In genomic region chr15:102233896-102234295, GRCm38 (mm10) we compare ENCODE assay signal across 14 mouse cellular contexts. TPM values are rescaled to one million over a fixed set of nuclear protein-coding genes. Genes with fewer than 3 reads are reported as not detected.
DNase-seq lines count a peak whose midpoint lies in the region; ATAC-seq and TF ChIP-seq lines count a peak whose summit lies in the region.
"Had no signal": no experiment of that assay in that cellular context is flagged by ENCODE, and none has a peak within 500 bp of the region (broad histone marks: within the 10 kb centered on the region; RNA-seq: fewer than 3 reads in every experiment).

No protein-coding gene starts in this region.

- peak overlapping the region; percentile 17; the same call in 1 of the 2 replicates for H3K4me2 ChIP-seq in liver, embryonic 11.5 days
- H3K4me2 ChIP-seq in liver, postnatal 0 days (ENCODE audit: low read depth, low read length) = no peak overlapping the region
- H3K4me2 ChIP-seq: hindbrain, embryonic 15.5 days had no signal

- no peak for DNase-seq in liver, embryonic 11.5 days (ENCODE audit: low spot score)
- no peak for DNase-seq in liver, postnatal 0 days
- DNase-seq in CD4-positive, CD25-positive, alpha-beta regulatory T cell, adult 2 months (ENCODE audit: low read depth, low spot score) = peak; percentile 59
- DNase-seq in NIH3T3 (ENCODE audit: low read depth) = peak; percentile 31
- no peak for DNase-seq in frontal cortex, postnatal 25 days (ENCODE audit: low spot score in 2 of 2)
- no peak for DNase-seq in gastrocnemius, postnatal 4 days (ENCODE audit: low spot score in 2 of 2)
- DNase-seq in cerebellum, adult 8-10 months = no peak
- DNase-seq: cerebellum, postnatal 10 days had no signal

- 10% methylated on average over 2 of the region's 2 CpGs for WGBS in liver, embryonic 11.5 days
- 4% methylated on average over 2 of the region's 2 CpGs for WGBS in liver, postnatal 0 days (ENCODE audit: insufficient replicate concordance)
- WGBS in macrophage (ENCODE audit: missing documents) = 8% methylated on average over 2 of the region's 2 CpGs

- H3K4me3 ChIP-seq in liver, embryonic 11.5 days (ENCODE audit: low read depth, low read length) = no peak overlapping the region
- no peak overlapping the region for H3K4me3 ChIP-seq in liver, postnatal 0 days (ENCODE audit: low read depth, low read length)
- no peak overlapping the region for H3K4me3 ChIP-seq in macrophage (ENCODE audit: inconsistent target)
- H3K4me3 ChIP-seq: heart, embryonic 10.5 days; hindbrain, embryonic 15.5 days had no signal

- TF ChIP-seq CTCF in liver, postnatal 0 days (IDR thresholded peaks at IDR 0.05; ENCODE audit: low read depth) = no peak

- H3K79me2 ChIP-seq in macrophage (ENCODE audit: inconsistent target) = peaks cover 18% of the 10 kb centered on the region

- no peaks in the 10 kb centered on the region for H3K36me3 ChIP-seq in liver, embryonic 11.5 days (ENCODE audit: control insufficient read depth, insufficient read depth, low read length)
- no peaks in the 10 kb centered on the region for H3K36me3 ChIP-seq in liver, postnatal 0 days (replicated peaks; ENCODE audit: insufficient read depth, low read length)
- 0 out of 2 replicates have a peak, but pooled peaks cover 6% of the 10 kb centered on the region for H3K36me3 ChIP-seq in macrophage (ENCODE audit: inconsistent target)
- H3K36me3 ChIP-seq: hindbrain, embryonic 15.5 days had no signal

- no peak overlapping the region for H3K27ac ChIP-seq in liver, embryonic 11.5 days (ENCODE audit: low read depth, low read length)
- H3K27ac ChIP-seq in liver, postnatal 0 days (ENCODE audit: low read depth) = no peak overlapping the region; the same call in 1 of the 2 replicates
- 0 out of 2 replicates have a peak overlapping the region, but pooled peaks have one; percentile 22 for H3K27ac ChIP-seq in macrophage
- H3K27ac ChIP-seq: heart, embryonic 10.5 days; hindbrain, embryonic 15.5 days had no signal

- no peaks in the 10 kb centered on the region for H3K9me3 ChIP-seq in liver, embryonic 11.5 days (ENCODE audit: control insufficient read depth, low read length)
- no peaks in the 10 kb centered on the region for H3K9me3 ChIP-seq in liver, postnatal 0 days (ENCODE audit: low read length)
- H3K9me3 ChIP-seq: heart, embryonic 10.5 days; hindbrain, embryonic 15.5 days had no signal

- TF ChIP-seq EP300 in liver, postnatal 0 days (IDR thresholded peaks at IDR 0.05; ENCODE audit: low read depth) = no peak

- no peak for ATAC-seq in liver, embryonic 11.5 days (replicated peaks; ENCODE audit: low FRiP score)
- no peak for ATAC-seq in liver, postnatal 0 days

- H3K9ac ChIP-seq in liver, embryonic 11.5 days (ENCODE audit: low read depth, low read length) = no peak overlapping the region
- H3K9ac ChIP-seq in liver, postnatal 0 days (replicated peaks) = no peak overlapping the region
- H3K9ac ChIP-seq: hindbrain, embryonic 15.5 days had no signal

- H3K27me3 ChIP-seq in liver, embryonic 11.5 days (replicated peaks; ENCODE audit: control insufficient read depth, insufficient read depth, low read length) = no peaks in the 10 kb centered on the region
- H3K27me3 ChIP-seq in liver, postnatal 0 days (ENCODE audit: insufficient read depth, low read length) = no peaks in the 10 kb centered on the region
- H3K27me3 ChIP-seq: hindbrain, embryonic 15.5 days had no signal

- H3K4me1 ChIP-seq in liver, embryonic 11.5 days (replicated peaks; ENCODE audit: control insufficient read depth, insufficient read depth, low read length) = peaks cover 44% of the 10 kb centered on the region
- peaks cover 46% of the 10 kb centered on the region for H3K4me1 ChIP-seq in liver, postnatal 0 days (ENCODE audit: insufficient read depth)
- H3K4me1 ChIP-seq: hindbrain, embryonic 15.5 days had no signal

RNA-seq across cellular contexts. Expression of gene Itgb7, which starts 2.2 kb away (rescaled TPM):
- polyA plus RNA-seq in liver, embryonic 11.5 days (2014; fragmentation: Nextera tagmentation; extraction: Ambion mirVana) = 3.9 and 4.1 TPM in 2 replicates
- 5.8 and 8.6 TPM in 2 replicates for polyA plus RNA-seq in liver, postnatal 0 days (2015; fragmentation: Nextera tagmentation; extraction: Ambion mirVana)
- 10 to 100 TPM in 1 of 26 experiments, 1 to 10 TPM in 25; 1.1 to 10.8 (median 4.2) TPM for total RNA-seq in macrophage (2018; cell fraction: chromatin; rRNA removed)
- 10 to 100 TPM in 10 of 26 experiments, 1 to 10 TPM in 16; 5.1 to 12.2 (median 8.6) TPM for total RNA-seq in macrophage (2018; cell fraction: cytosol; rRNA removed)
- 10 to 100 TPM in 24 of 26 experiments, 1 to 10 TPM in 2; 8.5 to 27.7 (median 18.2) TPM for total RNA-seq in macrophage (2018; cell fraction: nucleus; rRNA removed)
- 3.5 to 14.3 TPM (median 5.0 TPM) in 3 replicates for polyA plus RNA-seq in macrophage (2018)
- total RNA-seq in gastrocnemius, postnatal 4 days (2021) = 1 to 10 TPM; 1.3 to 2.1 TPM

RNA-seq across cellular contexts. Expression of gene Rarg, which starts 23.4 kb away (rescaled TPM):
- polyA plus RNA-seq in liver, embryonic 11.5 days (2014; fragmentation: Nextera tagmentation; extraction: Ambion mirVana) = 11.1 and 11.5 TPM in 2 replicates
- 2.4 and 2.6 TPM in 2 replicates for polyA plus RNA-seq in liver, postnatal 0 days (2015; fragmentation: Nextera tagmentation; extraction: Ambion mirVana)
- total RNA-seq in macrophage (2018; cell fraction: chromatin; rRNA removed) = 10 to 100 TPM in 25 of 26 experiments, 1 to 10 TPM in 1; 9.2 to 63.4 (median 21.5) TPM
- total RNA-seq in macrophage (2018; cell fraction: cytosol; rRNA removed) = 10 to 100 TPM in 25 of 26 experiments, 1 to 10 TPM in 1; 9.0 to 21.1 (median 17.2) TPM
- total RNA-seq in macrophage (2018; cell fraction: nucleus; rRNA removed) = 10 to 100 TPM; 14.7 to 49.4 (median 23.3) TPM
- 4.7 to 19.6 TPM (median 7.5 TPM) in 3 replicates for polyA plus RNA-seq in macrophage (2018)
- 10 to 100 TPM; 21.3 to 27.8 TPM for total RNA-seq in gastrocnemius, postnatal 4 days (2021)

RNA-seq across cellular contexts. Expression of gene Csad, which starts 29.4 kb away (rescaled TPM):
- 33.3 and 35.1 TPM in 2 replicates for polyA plus RNA-seq in liver, embryonic 11.5 days (2014; fragmentation: Nextera tagmentation; extraction: Ambion mirVana)
- 224 and 243 TPM in 2 replicates for polyA plus RNA-seq in liver, postnatal 0 days (2015; fragmentation: Nextera tagmentation; extraction: Ambion mirVana)
- total RNA-seq in macrophage (2018; cell fraction: chromatin; rRNA removed) = 100 to 1,000 TPM in 1 of 26 experiments, 10 to 100 TPM in 25; 36.0 to 107 (median 63.6) TPM
- total RNA-seq in macrophage (2018; cell fraction: cytosol; rRNA removed) = 10 to 100 TPM; 11.4 to 28.7 (median 19.8) TPM
- total RNA-seq in macrophage (2018; cell fraction: nucleus; rRNA removed) = 10 to 100 TPM; 12.8 to 61.6 (median 32.1) TPM
- 10.6 to 26.7 TPM (median 14.8 TPM) in 3 replicates for polyA plus RNA-seq in macrophage (2018)
- total RNA-seq in gastrocnemius, postnatal 4 days (2021) = 10 to 100 TPM; 41.0 to 43.5 TPM

RNA-seq across cellular contexts. Expression of gene Zfp740, which starts 30.8 kb away (rescaled TPM):
- 38.1 and 38.3 TPM in 2 replicates for polyA plus RNA-seq in liver, embryonic 11.5 days (2014; fragmentation: Nextera tagmentation; extraction: Ambion mirVana)
- polyA plus RNA-seq in liver, postnatal 0 days (2015; fragmentation: Nextera tagmentation; extraction: Ambion mirVana) = 10.7 and 11.6 TPM in 2 replicates
- total RNA-seq in macrophage (2018; cell fraction: chromatin; rRNA removed) = 100 to 1,000 TPM in 7 of 26 experiments, 10 to 100 TPM in 19; 25.8 to 134 (median 81.1) TPM
- 10 to 100 TPM; 10.5 to 36.0 (median 27.7) TPM for total RNA-seq in macrophage (2018; cell fraction: cytosol; rRNA removed)
- total RNA-seq in macrophage (2018; cell fraction: nucleus; rRNA removed) = 10 to 100 TPM; 24.6 to 90.4 (median 49.6) TPM
- polyA plus RNA-seq in macrophage (2018) = 18.5 to 29.1 TPM (median 19.8 TPM) in 3 replicates
- total RNA-seq in gastrocnemius, postnatal 4 days (2021) = 10 to 100 TPM; 56.8 to 66.8 TPM

RNA-seq across cellular contexts. Expression of gene Gm9918, which starts 36.5 kb away (rescaled TPM):
- polyA plus RNA-seq in liver, embryonic 11.5 days (2014; fragmentation: Nextera tagmentation; extraction: Ambion mirVana) = 0.13 TPM in 1 of 2 replicates, not detected in the other
- not detected in 2 replicates for polyA plus RNA-seq in liver, postnatal 0 days (2015; fragmentation: Nextera tagmentation; extraction: Ambion mirVana)
- not detected for total RNA-seq in macrophage (2018; cell fraction: chromatin; rRNA removed)
- not detected for total RNA-seq in macrophage (2018; cell fraction: cytosol; rRNA removed)
- not detected for total RNA-seq in macrophage (2018; cell fraction: nucleus; rRNA removed)
- not detected in 3 replicates for polyA plus RNA-seq in macrophage (2018)
- total RNA-seq in gastrocnemius, postnatal 4 days (2021) = not detected
- total RNA-seq: left cerebral cortex, adult 8-10 months; MEL had no signal
- polyA plus RNA-seq: liver, embryonic 16.5 days had no signal

Comparison
In these comparisons a context has a peak if more than half of its experiments do, and no peak if none do; other contexts are left out.
1. DNase-seq: peak in CD4-positive, CD25-positive, alpha-beta regulatory T cell, adult 2 months (single experiment) and NIH3T3 (single experiment); none in liver, embryonic 11.5 days (single experiment), liver, postnatal 0 days (single experiment), frontal cortex, postnatal 25 days (0 of 2), gastrocnemius, postnatal 4 days (0 of 2) and cerebellum, adult 8-10 months (single experiment).